Mouse (Mus musculus) bone marrow, adult 2 months (tissue): ENCODE data around the gene Tmem52.

Experiments used
- CTCF ChIP-seq: fragments of 200-500 bp; IDR thresholded peaks from 2 replicates; pipeline ENCODE4 v1.5.1; 2011; ENCODE audit warnings: low read length, control low read depth; ENCODE audit not compliant: control insufficient read depth, insufficient read depth
- POLR2A ChIP-seq: fragments of 200-500 bp; IDR thresholded peaks from 2 replicates; pipeline ENCODE4 v1.6.1; 2011; ENCODE audit warnings: low read depth, mild to moderate bottlenecking, control low read depth, low read length, borderline replicate concordance; ENCODE audit not compliant: control insufficient read depth

GRCm38 (mm10) chr4:155485521-155485920 is 16.6 kb downstream of the Tmem52 start:
- no peak for TF ChIP-seq POLR2A
- TF ChIP-seq CTCF: no peak
